Mouse (Mus musculus) spleen, adult 2 months (tissue): Measurements from ENCODE around the gene Zfp449.

Experiments
- CTCF ChIP-seq: fragments of 200-500 bp; IDR thresholded peaks from 2 replicates; pipeline ENCODE4 v1.5.1; 2011; ENCODE audit warnings: mild to moderate bottlenecking, inconsistent platforms; ENCODE audit not compliant: insufficient read depth, insufficient read length, insufficient replicate concordance; ENCODE audit errors: extremely low read depth
- POLR2A ChIP-seq: fragments of 200-500 bp; IDR thresholded peaks from 2 replicates; pipeline ENCODE4 v1.6.1; 2011; ENCODE audit warnings: low read depth, low read length, inconsistent platforms

DNA sequence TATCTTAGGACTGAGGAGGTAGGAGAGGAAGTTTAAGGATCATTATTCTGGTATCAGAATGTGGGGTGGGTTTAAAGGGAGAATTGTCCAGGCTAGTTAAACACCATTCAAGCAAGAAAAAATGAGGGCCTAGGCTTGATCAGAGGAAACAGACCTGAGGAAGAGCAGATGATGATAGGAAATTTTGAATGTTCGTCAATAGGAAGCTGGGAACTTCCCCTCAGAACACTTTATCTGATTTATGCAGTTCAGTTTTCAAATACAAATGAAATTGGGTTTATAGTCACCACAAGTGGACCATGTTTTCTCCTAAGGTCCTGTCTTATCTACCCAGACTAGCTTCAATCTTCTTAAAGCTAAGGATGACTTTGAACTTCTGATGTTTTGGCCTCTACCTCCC, 59.3 kb downstream of the Zfp449 start:
- TF ChIP-seq POLR2A (no peak), CTCF (no peak)
